8 mouse cellular contexts compared by ENCODE assay signal in genomic region chr3:88023192-88024074, GRCm38 (mm10). TPM values are rescaled to one million over a fixed set of nuclear protein-coding genes. Genes with fewer than 3 reads are reported as not detected.
DNase-seq lines count a peak whose midpoint lies in the region; ATAC-seq and TF ChIP-seq lines count a peak whose summit lies in the region.

No protein-coding gene starts in this region.

- under 1% methylated on average over 81 of the region's 81 CpGs for WGBS in heart, embryonic 14.5 days
- under 1% methylated on average over 47 of the region's 81 CpGs for WGBS in embryonic facial prominence, embryonic 14.5 days
- under 1% methylated on average over 81 of the region's 81 CpGs for WGBS in intestine, embryonic 16.5 days
- under 1% methylated on average over 78 of the region's 81 CpGs for WGBS in midbrain, postnatal 0 days

- H3K9me3 ChIP-seq in heart, embryonic 14.5 days (ENCODE audit: control insufficient read depth, low read length), result peaks cover 6% of the 10 kb centered on the region
- no peaks in the 10 kb centered on the region; the same call in 1 of the 2 replicates for H3K9me3 ChIP-seq in E14TG2a.4 (ENCODE audit: low read length)
- peaks cover 10% of the 10 kb centered on the region for H3K9me3 ChIP-seq in embryonic facial prominence, embryonic 14.5 days (ENCODE audit: control insufficient read depth, low read length)
- peaks cover 5% of the 10 kb centered on the region; the same call in 1 of the 2 replicates for H3K9me3 ChIP-seq in intestine, embryonic 16.5 days (ENCODE audit: control insufficient read depth, low read length)
- H3K9me3 ChIP-seq in midbrain, postnatal 0 days (ENCODE audit: low read length), result no peaks in the 10 kb centered on the region

- TF ChIP-seq CTCF in E14TG2a.4 (conservative IDR thresholded peaks at IDR 0.05; ENCODE audit: low read length), result no peak
- TF ChIP-seq CTCF in midbrain, postnatal 0 days (IDR thresholded peaks at IDR 0.05), result no peak

- peak; percentile 37 for ATAC-seq in heart, embryonic 14.5 days (ENCODE audit: insufficient number of reproducible peaks, insufficient read depth, low FRiP score, low read depth)
- ATAC-seq in embryonic facial prominence, embryonic 14.5 days (ENCODE audit: low read depth), result peak; percentile 70
- ATAC-seq in intestine, embryonic 16.5 days, result peak; percentile 66; the same call in 1 of the 2 replicates
- ATAC-seq in midbrain, postnatal 0 days (ENCODE audit: low FRiP score), result peak; percentile 73

- DNase-seq in heart, adult 8-10 months (ENCODE audit: low spot score), result no peak
- no peak for DNase-seq in embryonic facial prominence, embryonic 14.5 days (ENCODE audit: low spot score)
- DNase-seq in midbrain, postnatal 0 days (ENCODE audit: low spot score), result no peak
- no peak for DNase-seq in adrenal gland, adult 2 months
- no peak for DNase-seq in frontal cortex, postnatal 10 days (ENCODE audit: low spot score in 2 of 2)

- H3K9ac ChIP-seq in heart, embryonic 14.5 days (ENCODE audit: low read length), result peak overlapping the region; percentile 27; the same call in 1 of the 2 replicates
- peak overlapping the region; percentile 49; the same call in 1 of the 2 replicates for H3K9ac ChIP-seq in embryonic facial prominence, embryonic 14.5 days (ENCODE audit: low read depth, low read length)
- peak overlapping the region; percentile 56 for H3K9ac ChIP-seq in intestine, embryonic 16.5 days (ENCODE audit: low read depth, low read length)
- H3K9ac ChIP-seq in midbrain, postnatal 0 days (replicated peaks; ENCODE audit: low read length, poor library complexity, severe bottlenecking), result peak overlapping the region; percentile 59

- peak overlapping the region; percentile 90 for H3K4me2 ChIP-seq in heart, embryonic 14.5 days (ENCODE audit: low read length)
- H3K4me2 ChIP-seq in embryonic facial prominence, embryonic 14.5 days (ENCODE audit: low read depth, low read length), result peak overlapping the region; percentile 97
- peak overlapping the region; percentile 100 for H3K4me2 ChIP-seq in intestine, embryonic 16.5 days (ENCODE audit: low read depth, low read length)
- peak overlapping the region; percentile 89 for H3K4me2 ChIP-seq in midbrain, postnatal 0 days (ENCODE audit: low read depth, low read length, poor library complexity, severe bottlenecking)

- H3K27me3 ChIP-seq in heart, embryonic 14.5 days (ENCODE audit: control insufficient read depth, insufficient read depth, low read length), result peaks cover 69% of the 10 kb centered on the region
- H3K27me3 ChIP-seq in E14TG2a.4 (ENCODE audit: insufficient read depth, low read length), result peaks cover 73% of the 10 kb centered on the region
- peaks cover 78% of the 10 kb centered on the region for H3K27me3 ChIP-seq in embryonic facial prominence, embryonic 14.5 days (replicated peaks; ENCODE audit: control insufficient read depth, insufficient read depth, low read length)
- H3K27me3 ChIP-seq in intestine, embryonic 16.5 days (replicated peaks; ENCODE audit: control insufficient read depth, insufficient read depth, low read length), result peaks cover 49% of the 10 kb centered on the region
- H3K27me3 ChIP-seq in midbrain, postnatal 0 days (ENCODE audit: insufficient read depth, low read length), result peaks cover 47% of the 10 kb centered on the region

- peaks cover 9 to 11% of the 10 kb centered on the region in 2 experiments; a peak in 3 of 4 replicates for H3K4me1 ChIP-seq in heart, embryonic 14.5 days (ENCODE audit: control insufficient read depth in 2 of 2, insufficient read depth in 2 of 2, low read length in 2 of 2)
- peaks cover 19% of the 10 kb centered on the region for H3K4me1 ChIP-seq in E14TG2a.4 (replicated peaks; ENCODE audit: low read depth, low read length)
- H3K4me1 ChIP-seq in embryonic facial prominence, embryonic 14.5 days (ENCODE audit: control insufficient read depth, insufficient read depth, low read length), result peaks cover 13% of the 10 kb centered on the region
- peaks cover 14% of the 10 kb centered on the region for H3K4me1 ChIP-seq in intestine, embryonic 16.5 days (ENCODE audit: control insufficient read depth, insufficient read depth, low read length)
- 0 out of 2 replicates have a peak, but pooled peaks cover 5% of the 10 kb centered on the region for H3K4me1 ChIP-seq in midbrain, postnatal 0 days (ENCODE audit: insufficient read depth, low read length)

- no peak overlapping the region for H3K27ac ChIP-seq in heart, embryonic 14.5 days (replicated peaks in 1 of 2; ENCODE audit: control insufficient read depth in 1 of 2, insufficient read depth in 1 of 2, low read depth in 2 of 2, low read length in 2 of 2)
- H3K27ac ChIP-seq in embryonic facial prominence, embryonic 14.5 days (replicated peaks; ENCODE audit: low read depth, low read length), result no peak overlapping the region
- H3K27ac ChIP-seq in intestine, embryonic 16.5 days (ENCODE audit: low read length), result no peak overlapping the region
- H3K27ac ChIP-seq in midbrain, postnatal 0 days (ENCODE audit: low read depth, low read length), result no peak overlapping the region

- H3K4me3 ChIP-seq in heart, embryonic 14.5 days (ENCODE audit: control insufficient read depth in 1 of 2, insufficient read depth in 1 of 2, low read depth in 1 of 2, low read length in 2 of 2), result peak overlapping the region; percentile 48 to 64
- H3K4me3 ChIP-seq in E14TG2a.4 (replicated peaks; ENCODE audit: low read length), result peak overlapping the region; percentile 83
- H3K4me3 ChIP-seq in embryonic facial prominence, embryonic 14.5 days (ENCODE audit: low read depth, low read length), result peak overlapping the region; percentile 52
- H3K4me3 ChIP-seq in intestine, embryonic 16.5 days (ENCODE audit: low read length), result peak overlapping the region; percentile 69
- peak overlapping the region; percentile 55 for H3K4me3 ChIP-seq in midbrain, postnatal 0 days (ENCODE audit: low read depth, low read length)

- H3K36me3 ChIP-seq in heart, embryonic 14.5 days (ENCODE audit: control insufficient read depth, insufficient read depth, low read length), result no peaks in the 10 kb centered on the region
- no peaks in the 10 kb centered on the region for H3K36me3 ChIP-seq in E14TG2a.4 (ENCODE audit: insufficient read depth, low read length)
- H3K36me3 ChIP-seq in embryonic facial prominence, embryonic 14.5 days (ENCODE audit: control insufficient read depth, insufficient read depth, low read length), result no peaks in the 10 kb centered on the region
- H3K36me3 ChIP-seq in intestine, embryonic 16.5 days (ENCODE audit: control insufficient read depth, insufficient read depth, low read length), result no peaks in the 10 kb centered on the region
- no peaks in the 10 kb centered on the region for H3K36me3 ChIP-seq in midbrain, postnatal 0 days (ENCODE audit: insufficient read depth, low read length)

RNA-seq across cellular contexts. Expression of gene Hapln2, which starts 4.0 kb away (rescaled TPM):
- polyA plus RNA-seq in heart, embryonic 14.5 days (2014; fragmentation: Nextera tagmentation; extraction: Ambion mirVana), result 0.58 TPM in 1 of 2 replicates, not detected in the other
- not detected for total RNA-seq in heart, adult 8-10 months (2022)
- polyA plus RNA-seq in embryonic facial prominence, embryonic 14.5 days (2014; fragmentation: Nextera tagmentation; extraction: Ambion mirVana), result not detected in 2 replicates
- polyA plus RNA-seq in intestine, embryonic 16.5 days (2015; fragmentation: Nextera tagmentation; extraction: Ambion mirVana), result not detected in 2 replicates
- total RNA-seq in midbrain, postnatal 0 days (2014; rRNA removed), result 2.4 and 3.0 TPM in 2 replicates
- polyA plus RNA-seq in midbrain, postnatal 0 days (2015; fragmentation: Nextera tagmentation; extraction: Ambion mirVana), result 0.83 and 0.85 TPM in 2 replicates
- total RNA-seq in adrenal gland, adult 2 months (2021), result not detected
- 0.65 TPM in 1 of 2 replicates, not detected in the other for polyA plus RNA-seq in adrenal gland, adult 2 months (2012; rRNA removed)

RNA-seq across cellular contexts. Expression of gene Gpatch4, which starts 19.5 kb away (rescaled TPM):
- polyA plus RNA-seq in heart, embryonic 14.5 days (2014; fragmentation: Nextera tagmentation; extraction: Ambion mirVana), result 14.7 and 16.7 TPM in 2 replicates
- 10 to 100 TPM in 3 of 4 experiments, 1 to 10 TPM in 1; 9.8 to 11.7 (median 10.8) TPM for total RNA-seq in heart, adult 8-10 months (2022)
- 28.0 and 29.8 TPM in 2 replicates for polyA plus RNA-seq in embryonic facial prominence, embryonic 14.5 days (2014; fragmentation: Nextera tagmentation; extraction: Ambion mirVana)
- polyA plus RNA-seq in intestine, embryonic 16.5 days (2015; fragmentation: Nextera tagmentation; extraction: Ambion mirVana), result 30.4 and 38.3 TPM in 2 replicates
- 7.8 and 18.5 TPM in 2 replicates for total RNA-seq in midbrain, postnatal 0 days (2014; rRNA removed)
- polyA plus RNA-seq in midbrain, postnatal 0 days (2015; fragmentation: Nextera tagmentation; extraction: Ambion mirVana), result 32.3 and 35.7 TPM in 2 replicates
- total RNA-seq in adrenal gland, adult 2 months (2021), result 10 to 100 TPM; 13.9 to 16.6 TPM
- 2.3 and 3.5 TPM in 2 replicates for polyA plus RNA-seq in adrenal gland, adult 2 months (2012; rRNA removed)

RNA-seq across cellular contexts. Expression of gene Bcan, which starts 23.4 kb away (rescaled TPM):
- 0.31 TPM in 1 of 2 replicates, not detected in the other for polyA plus RNA-seq in heart, embryonic 14.5 days (2014; fragmentation: Nextera tagmentation; extraction: Ambion mirVana)
- under 1 TPM in 3 of 4 experiments, not detected in 1; 0.09 to 0.69 (median 0.27) TPM for total RNA-seq in heart, adult 8-10 months (2022)
- polyA plus RNA-seq in embryonic facial prominence, embryonic 14.5 days (2014; fragmentation: Nextera tagmentation; extraction: Ambion mirVana), result 0.63 and 1.1 TPM in 2 replicates
- polyA plus RNA-seq in intestine, embryonic 16.5 days (2015; fragmentation: Nextera tagmentation; extraction: Ambion mirVana), result 0.18 and 0.67 TPM in 2 replicates
- total RNA-seq in midbrain, postnatal 0 days (2014; rRNA removed), result 248 and 284 TPM in 2 replicates
- polyA plus RNA-seq in midbrain, postnatal 0 days (2015; fragmentation: Nextera tagmentation; extraction: Ambion mirVana), result 180 and 212 TPM in 2 replicates
- 10 to 100 TPM; 52.6 to 54.9 TPM for total RNA-seq in adrenal gland, adult 2 months (2021)
- polyA plus RNA-seq in adrenal gland, adult 2 months (2012; rRNA removed), result 127 and 132 TPM in 2 replicates

RNA-seq across cellular contexts. Expression of gene Naxe, which starts 34.9 kb away (rescaled TPM):
- polyA plus RNA-seq in heart, embryonic 14.5 days (2014; fragmentation: Nextera tagmentation; extraction: Ambion mirVana), result 161 and 168 TPM in 2 replicates
- total RNA-seq in heart, adult 8-10 months (2022), result 100 to 1,000 TPM in 1 of 4 experiments, 10 to 100 TPM in 3; 94.4 to 103 (median 96.3) TPM
- polyA plus RNA-seq in embryonic facial prominence, embryonic 14.5 days (2014; fragmentation: Nextera tagmentation; extraction: Ambion mirVana), result 179 and 193 TPM in 2 replicates
- polyA plus RNA-seq in intestine, embryonic 16.5 days (2015; fragmentation: Nextera tagmentation; extraction: Ambion mirVana), result 170 and 178 TPM in 2 replicates
- total RNA-seq in midbrain, postnatal 0 days (2014; rRNA removed), result 85.2 and 123 TPM in 2 replicates
- polyA plus RNA-seq in midbrain, postnatal 0 days (2015; fragmentation: Nextera tagmentation; extraction: Ambion mirVana), result 166 and 176 TPM in 2 replicates
- 100 to 1,000 TPM; 142 to 155 TPM for total RNA-seq in adrenal gland, adult 2 months (2021)
- polyA plus RNA-seq in adrenal gland, adult 2 months (2012; rRNA removed), result 79.6 and 113 TPM in 2 replicates

RNA-seq across cellular contexts. Expression of gene Nes, which starts 52.6 kb away (rescaled TPM):
- polyA plus RNA-seq in heart, embryonic 14.5 days (2014; fragmentation: Nextera tagmentation; extraction: Ambion mirVana), result 9.8 and 10.7 TPM in 2 replicates
- total RNA-seq in heart, adult 8-10 months (2022), result 10 to 100 TPM; 10.1 to 25.1 (median 18.9) TPM
- polyA plus RNA-seq in embryonic facial prominence, embryonic 14.5 days (2014; fragmentation: Nextera tagmentation; extraction: Ambion mirVana), result 36.4 and 40.5 TPM in 2 replicates
- polyA plus RNA-seq in intestine, embryonic 16.5 days (2015; fragmentation: Nextera tagmentation; extraction: Ambion mirVana), result 9.4 and 10.3 TPM in 2 replicates
- 22.4 and 37.1 TPM in 2 replicates for total RNA-seq in midbrain, postnatal 0 days (2014; rRNA removed)
- 8.2 and 8.8 TPM in 2 replicates for polyA plus RNA-seq in midbrain, postnatal 0 days (2015; fragmentation: Nextera tagmentation; extraction: Ambion mirVana)
- 1 to 10 TPM; 7.0 to 9.2 TPM for total RNA-seq in adrenal gland, adult 2 months (2021)
- 3.5 and 7.0 TPM in 2 replicates for polyA plus RNA-seq in adrenal gland, adult 2 months (2012; rRNA removed)

Comparison
In these comparisons a context has a peak if more than half of its experiments do, and no peak if none do; other contexts are left out.
1. RNA of gene Bcan, which starts 23.4 kb away (polyA plus RNA-seq): 180 to 212 TPM in midbrain, postnatal 0 days and 127 to 132 TPM in adrenal gland, adult 2 months; 0.63 to 1.1 TPM in embryonic facial prominence, embryonic 14.5 days, 0.31 TPM in heart, embryonic 14.5 days and 0.18 to 0.67 TPM in intestine, embryonic 16.5 days; every median in the first group is over 10 times any median in the second.
2. Peak in every context shown above with its lines, with median percentiles within 50 percentile points of each other: ATAC-seq, H3K4me2 ChIP-seq, H3K4me3 ChIP-seq and H3K9ac ChIP-seq.